Mouse (Mus musculus) kidney, embryonic 16.5 days (tissue): ENCODE data around the gene Zfp985. TPM values are rescaled to one million over a fixed set of nuclear protein-coding genes. Genes with fewer than 3 reads are reported as not detected.
"Not testable (repeated sequence)": the region's sequence is repeated elsewhere in the genome, so short reads cannot be mapped to it uniquely, and the experiment has no call there.

ENCODE experiments used
- ATAC-seq: fragments of 200-750 bp; cut with Nextera tagmentation; 2 replicates; pipeline ENCODE4 v1.8.0; 2017; ENCODE audit warnings: moderate TSS enrichment; ENCODE audit not compliant: low FRiP score, low TSS enrichment
- H3K27ac ChIP-seq: fragments of 300-500 bp; sonication (generic); 2 replicates; pipeline ENCODE4 v1.5.1; 2014; ENCODE audit warnings: low read length
- H3K27me3 ChIP-seq: fragments of 300-500 bp; sonication (generic); 2 replicates; pipeline ENCODE4 v1.6.1; 2014; ENCODE audit warnings: low read length, control low read depth, mixed read lengths; ENCODE audit not compliant: insufficient read depth
- H3K36me3 ChIP-seq: fragments of 300-500 bp; sonication (generic); 2 replicates; pipeline ENCODE4 v1.6.1; 2014; ENCODE audit warnings: low read length, control low read depth, mixed read lengths; ENCODE audit not compliant: insufficient read depth
- H3K4me1 ChIP-seq: fragments of 300-500 bp; sonication (generic); 2 replicates; pipeline ENCODE4 v1.6.1; 2014; ENCODE audit warnings: low read length, control low read depth, mixed read lengths; ENCODE audit not compliant: insufficient read depth
- H3K4me2 ChIP-seq: fragments of 300-500 bp; sonication (generic); replicated peaks from 2 replicates; pipeline ENCODE4 v1.6.1; 2014; ENCODE audit warnings: low read depth, low read length
- H3K4me3 ChIP-seq: fragments of 300-500 bp; sonication (generic); 2 replicates; pipeline ENCODE4 v1.5.1; 2014; ENCODE audit warnings: mild to moderate bottlenecking, low read length
- H3K9ac ChIP-seq: fragments of 300-500 bp; sonication (generic); replicated peaks from 2 replicates; pipeline ENCODE4 v1.6.1; 2014; ENCODE audit warnings: low read length
- H3K9me3 ChIP-seq: fragments of 300-500 bp; sonication (generic); 2 replicates; pipeline ENCODE4 v1.6.1; 2016; ENCODE audit warnings: low read length, control low read depth
- WGBS: fragments of 180-500 bp; shearing (Covaris S2); extraction: QIAGEN DNeasy Blood & Tissue Kit; methylation state at CpG from one replicate; pipeline ENCODE4 v1.1.7; 2014; 5-methylcytosine and 5-hydroxymethylcytosine counted together
- polyA plus RNA-seq: library from polyadenylated mRNA; unstranded; fragments of >200 nt; fragmentation: Nextera tagmentation; extraction: Ambion mirVana; gene quantifications from 2 replicates; pipeline ENCODE4 v1.2.1, GENCODE M21; 2015

Zfp985 gene
- polyA plus RNA-seq, 1 experiment from 2014 or later, result 0.36 TPM

- no peak overlapping the region for H3K4me3 ChIP-seq
- WGBS, result 38% methylated on average over 1 of the region's 1 CpGs
- no peak overlapping the region for H3K27ac ChIP-seq
Measured at GRCm38 (mm10) chr4:147601881-147602280, 48.8 kb downstream of the Zfp985 start.

GRCm38 (mm10) chr4:147603806-147604205 is 50.7 kb downstream of the Zfp985 start:
- Histone ChIP-seq H3K36me3 (no peaks in the 10 kb centered on the region), H3K4me3 (no peak overlapping the region), H3K9ac (no peak overlapping the region), H3K27me3 (no peaks in the 10 kb centered on the region), H3K4me2 (no peak overlapping the region), H3K4me1 (no peaks in the 10 kb centered on the region), H3K27ac (no peak overlapping the region), H3K9me3 (peaks cover 9% of the 10 kb centered on the region)
- ATAC-seq, result no peak
- 77% methylated on average over 4 of the region's 4 CpGs for WGBS

More at GRCm38 (mm10) chr4:147601881-147602280, 48.8 kb downstream of the Zfp985 start:
- Histone ChIP-seq H3K36me3 (no peaks in the 10 kb centered on the region), H3K4me1 (no peaks in the 10 kb centered on the region), H3K27me3 (no peaks in the 10 kb centered on the region), H3K9me3 (peaks cover 15% of the 10 kb centered on the region), H3K4me2 (no peak overlapping the region), H3K9ac (no peak overlapping the region)
- no peak for ATAC-seq

- WGBS, result 80% methylated on average over 4 of the region's 4 CpGs
- Histone ChIP-seq H3K9me3 (peaks cover 14% of the 10 kb centered on the region; the same call in 1 of the 2 replicates), H3K27me3 (no peaks in the 10 kb centered on the region), H3K27ac (no peak overlapping the region), H3K4me2 (no peak overlapping the region), H3K4me1 (no peaks in the 10 kb centered on the region), H3K4me3 (no peak overlapping the region), H3K36me3 (no peaks in the 10 kb centered on the region), H3K9ac (no peak overlapping the region)
- no peak for ATAC-seq
Measured at GRCm38 (mm10) chr4:147605521-147605920, 52.4 kb downstream of the Zfp985 start.

GRCm38 (mm10) chr4:147606511-147606910 is 53.4 kb downstream of the Zfp985 start:
- H3K36me3 ChIP-seq, H3K4me3 ChIP-seq, H3K27ac ChIP-seq, H3K4me2 ChIP-seq, H3K9ac ChIP-seq, ATAC-seq, H3K4me1 ChIP-seq, H3K27me3 ChIP-seq: not testable (repeated sequence)
- peaks cover 14% of the 10 kb centered on the region; the same call in 1 of the 2 replicates for H3K9me3 ChIP-seq
- 84% methylated on average over 6 of the region's 6 CpGs for WGBS

- H3K9ac ChIP-seq, H3K27me3 ChIP-seq, H3K4me1 ChIP-seq, H3K27ac ChIP-seq, H3K4me3 ChIP-seq, H3K36me3 ChIP-seq, H3K4me2 ChIP-seq, H3K9me3 ChIP-seq: not testable (repeated sequence)
- ATAC-seq, result peak; percentile 65
- no CpG with 5 or more reads among the region's 2 CpGs for WGBS
Measured at GRCm38 (mm10) chr4:147633818-147634262, 80.8 kb downstream of the Zfp985 start.

Other genes starting within 250 kb of the Zfp985 start
- gene Zfp988, start 247.6 kb upstream of the Zfp985 start, polyA plus RNA-seq, result 0.17 and 0.24 TPM in 2 replicates
- not detected in 2 replicates for gene Zfp978, start 192.0 kb upstream of the Zfp985 start, polyA plus RNA-seq
- 6.6 and 6.9 TPM in 2 replicates for gene Zfp982, start 60.9 kb upstream of the Zfp985 start, polyA plus RNA-seq
- gene Gm16503, start 13.1 kb upstream of the Zfp985 start, polyA plus RNA-seq, result 0.35 and 0.46 TPM in 2 replicates
- 4.1 and 4.5 TPM in 2 replicates for gene Zfp979, start 89.2 kb downstream of the Zfp985 start, polyA plus RNA-seq
- gene Zfp534, start 149.3 kb downstream of the Zfp985 start, polyA plus RNA-seq, result not detected in 2 replicates